Mouse (Mus musculus): Measurements from ENCODE around the gene Dnaaf2. TPM values are rescaled to one million over a fixed set of nuclear protein-coding genes. Genes with fewer than 3 reads are reported as not detected.
"Not testable (repeated sequence)": the region's sequence is repeated elsewhere in the genome, so short reads cannot be mapped to it uniquely, and the experiment has no call there.

Dnaaf2 gene
- polyA plus RNA-seq, 1 experiment from 2014 or later: 15.0 TPM

GRCm38 (mm10) chr12:69179371-69179770 is 18.9 kb downstream of the Dnaaf2 start:
- no peak for ATAC-seq (ENCODE audit: insufficient number of reproducible peaks, low FRiP score, low TSS enrichment, low read depth)
- no peak overlapping the region for H3K9ac ChIP-seq (ENCODE audit: low read length)
- WGBS: 71% methylated on average over 12 of the region's 12 CpGs
- H3K4me3 ChIP-seq (ENCODE audit: low read depth, low read length): no peak overlapping the region
- DNase-seq (ENCODE audit: low spot score): no peak
- H3K4me2 ChIP-seq (ENCODE audit: low read depth, severe bottlenecking): no peak overlapping the region
- no peaks in the 10 kb centered on the region for H3K27me3 ChIP-seq (ENCODE audit: control insufficient read depth, insufficient read depth, low read length)
- H3K36me3 ChIP-seq (ENCODE audit: control insufficient read depth, insufficient read depth, low read length): 0 out of 2 replicates have a peak, but pooled peaks cover 3% of the 10 kb centered on the region
- no peaks in the 10 kb centered on the region for H3K4me1 ChIP-seq (ENCODE audit: control insufficient read depth, insufficient read depth, low read length)
- H3K27ac ChIP-seq (replicated peaks; ENCODE audit: low read depth, low read length): no peak overlapping the region
- no peaks in the 10 kb centered on the region for H3K9me3 ChIP-seq (ENCODE audit: control insufficient read depth, low read length)

- Histone ChIP-seq H3K4me3 (ENCODE audit: low read depth, low read length) (no peak overlapping the region), H3K27me3 (ENCODE audit: control insufficient read depth, insufficient read depth, low read length) (no peaks in the 10 kb centered on the region), H3K9ac (ENCODE audit: low read length) (no peak overlapping the region), H3K9me3 (ENCODE audit: control insufficient read depth, low read length) (no peaks in the 10 kb centered on the region), H3K4me1 (ENCODE audit: control insufficient read depth, insufficient read depth, low read length) (no peaks in the 10 kb centered on the region), H3K27ac (replicated peaks; ENCODE audit: low read depth, low read length) (no peak overlapping the region), H3K4me2 (ENCODE audit: low read depth, severe bottlenecking) (no peak overlapping the region), H3K36me3 (ENCODE audit: control insufficient read depth, insufficient read depth, low read length) (0 out of 2 replicates have a peak, but pooled peaks cover 3% of the 10 kb centered on the region)
- DNase-seq (ENCODE audit: low spot score) (no peak), ATAC-seq (ENCODE audit: insufficient number of reproducible peaks, low FRiP score, low TSS enrichment, low read depth) (no peak)
- WGBS: 78% methylated on average over 3 of the region's 3 CpGs
These were observed 20.7 kb downstream of the Dnaaf2 start for GRCm38 (mm10) chr12:69177526-69177925.

GRCm38 (mm10) chr12:69175975-69176374 is 22.3 kb downstream of the Dnaaf2 start:
- no peaks in the 10 kb centered on the region for H3K27me3 ChIP-seq (ENCODE audit: control insufficient read depth, insufficient read depth, low read length)
- H3K36me3 ChIP-seq (ENCODE audit: control insufficient read depth, insufficient read depth, low read length): 0 out of 2 replicates have a peak, but pooled peaks cover 3% of the 10 kb centered on the region
- WGBS: 91% methylated on average over 3 of the region's 3 CpGs
- no peak overlapping the region for H3K9ac ChIP-seq (ENCODE audit: low read length)
- no peaks in the 10 kb centered on the region for H3K4me1 ChIP-seq (ENCODE audit: control insufficient read depth, insufficient read depth, low read length)
- no peak overlapping the region for H3K4me2 ChIP-seq (ENCODE audit: low read depth, severe bottlenecking)
- H3K4me3 ChIP-seq (ENCODE audit: low read depth, low read length): no peak overlapping the region
- H3K27ac ChIP-seq (replicated peaks; ENCODE audit: low read depth, low read length): no peak overlapping the region
- ATAC-seq (ENCODE audit: insufficient number of reproducible peaks, low FRiP score, low TSS enrichment, low read depth): no peak
- H3K9me3 ChIP-seq (ENCODE audit: control insufficient read depth, low read length): no peaks in the 10 kb centered on the region
- DNase-seq (ENCODE audit: low spot score): no peak

- Histone ChIP-seq H3K4me2 (ENCODE audit: low read depth, severe bottlenecking) (no peak overlapping the region), H3K4me3 (ENCODE audit: low read depth, low read length) (no peak overlapping the region), H3K27ac (replicated peaks; ENCODE audit: low read depth, low read length) (no peak overlapping the region), H3K4me1 (ENCODE audit: control insufficient read depth, insufficient read depth, low read length) (no peaks in the 10 kb centered on the region), H3K9me3 (ENCODE audit: control insufficient read depth, low read length) (no peaks in the 10 kb centered on the region), H3K27me3 (ENCODE audit: control insufficient read depth, insufficient read depth, low read length) (no peaks in the 10 kb centered on the region), H3K9ac (ENCODE audit: low read length) (no peak overlapping the region), H3K36me3 (ENCODE audit: control insufficient read depth, insufficient read depth, low read length) (0 out of 2 replicates have a peak, but pooled peaks cover 2% of the 10 kb centered on the region)
- DNase-seq (ENCODE audit: low spot score): no peak
- ATAC-seq (ENCODE audit: insufficient number of reproducible peaks, low FRiP score, low TSS enrichment, low read depth): no peak
- 94% methylated on average over 2 of the region's 2 CpGs for WGBS
These were observed 26.9 kb downstream of the Dnaaf2 start for GRCm38 (mm10) chr12:69171307-69171706.

GRCm38 (mm10) chr12:69168461-69169106 is 29.6 kb downstream of the Dnaaf2 start, which contains the start of gene Lrr1:
Lrr1 (plus strand) TSS chr12:69168814.
- ATAC-seq (ENCODE audit: insufficient number of reproducible peaks, low FRiP score, low TSS enrichment, low read depth) (peak; percentile 94), DNase-seq (ENCODE audit: low spot score) (peak; percentile 90)
- Histone ChIP-seq H3K4me1 (ENCODE audit: control insufficient read depth, insufficient read depth, low read length) (no peaks in the 10 kb centered on the region), H3K4me3 (ENCODE audit: low read depth, low read length) (peak within 1 kb of the TSS; percentile 86), H3K4me2 (ENCODE audit: low read depth, severe bottlenecking) (peak within 1 kb of the TSS; percentile 90), H3K27me3 (ENCODE audit: control insufficient read depth, insufficient read depth, low read length) (no peaks in the 10 kb centered on the region), H3K9me3 (ENCODE audit: control insufficient read depth, low read length) (no peaks in the 10 kb centered on the region), H3K9ac (ENCODE audit: low read length) (peak within 1 kb of the TSS; percentile 68), H3K36me3 (ENCODE audit: control insufficient read depth, insufficient read depth, low read length) (no peaks in the 10 kb centered on the region), H3K27ac (replicated peaks; ENCODE audit: low read depth, low read length) (peak within 1 kb of the TSS; percentile 49; the same call in 1 of the 2 replicates)
- under 1% methylated on average over 40 of the region's 40 CpGs for WGBS

- Histone ChIP-seq H3K27me3 (ENCODE audit: control insufficient read depth, insufficient read depth, low read length) (no peaks in the 10 kb centered on the region), H3K9ac (ENCODE audit: low read length) (peak overlapping the region; percentile 68), H3K4me2 (ENCODE audit: low read depth, severe bottlenecking) (peak overlapping the region; percentile 90), H3K4me1 (ENCODE audit: control insufficient read depth, insufficient read depth, low read length) (no peaks in the 10 kb centered on the region), H3K27ac (replicated peaks; ENCODE audit: low read depth, low read length) (no peak overlapping the region; the same call in 1 of the 2 replicates), H3K4me3 (ENCODE audit: low read depth, low read length) (peak overlapping the region; percentile 86), H3K9me3 (ENCODE audit: control insufficient read depth, low read length) (no peaks in the 10 kb centered on the region), H3K36me3 (ENCODE audit: control insufficient read depth, insufficient read depth, low read length) (no peaks in the 10 kb centered on the region)
- no peak for DNase-seq (ENCODE audit: low spot score)
- ATAC-seq (ENCODE audit: insufficient number of reproducible peaks, low FRiP score, low TSS enrichment, low read depth): peak; percentile 37
- 9% methylated on average over 18 of the region's 18 CpGs for WGBS
These were observed 30.4 kb downstream of the Dnaaf2 start for GRCm38 (mm10) chr12:69167656-69168460.

GRCm38 (mm10) chr12:69166861-69167581 is 31.2 kb downstream of the Dnaaf2 start:
- H3K27me3 ChIP-seq (ENCODE audit: control insufficient read depth, insufficient read depth, low read length); H3K4me2 ChIP-seq (ENCODE audit: low read depth, severe bottlenecking); ATAC-seq (ENCODE audit: insufficient number of reproducible peaks, low FRiP score, low TSS enrichment, low read depth); H3K27ac ChIP-seq (replicated peaks; ENCODE audit: low read depth, low read length); H3K4me3 ChIP-seq (ENCODE audit: low read depth, low read length); H3K4me1 ChIP-seq (ENCODE audit: control insufficient read depth, insufficient read depth, low read length); DNase-seq (ENCODE audit: low spot score); H3K36me3 ChIP-seq (ENCODE audit: control insufficient read depth, insufficient read depth, low read length); H3K9me3 ChIP-seq (ENCODE audit: control insufficient read depth, low read length); H3K9ac ChIP-seq (ENCODE audit: low read length): not testable (repeated sequence)
- 69% methylated on average over 8 of the region's 8 CpGs for WGBS

- no peak overlapping the region for H3K4me3 ChIP-seq (ENCODE audit: low read depth, low read length)
- 58% methylated on average over 3 of the region's 3 CpGs for WGBS
- H3K27me3 ChIP-seq (ENCODE audit: control insufficient read depth, insufficient read depth, low read length): no peaks in the 10 kb centered on the region
- H3K4me2 ChIP-seq (ENCODE audit: low read depth, severe bottlenecking): no peak overlapping the region
- no peak overlapping the region for H3K27ac ChIP-seq (replicated peaks; ENCODE audit: low read depth, low read length)
- H3K4me1 ChIP-seq (ENCODE audit: control insufficient read depth, insufficient read depth, low read length): no peaks in the 10 kb centered on the region
- H3K9me3 ChIP-seq (ENCODE audit: control insufficient read depth, low read length): no peaks in the 10 kb centered on the region
- H3K9ac ChIP-seq (ENCODE audit: low read length): no peak overlapping the region
- no peak for ATAC-seq (ENCODE audit: insufficient number of reproducible peaks, low FRiP score, low TSS enrichment, low read depth)
- H3K36me3 ChIP-seq (ENCODE audit: control insufficient read depth, insufficient read depth, low read length): no peaks in the 10 kb centered on the region
- no peak for DNase-seq (ENCODE audit: low spot score)
These were observed 33.3 kb downstream of the Dnaaf2 start for GRCm38 (mm10) chr12:69164904-69165303.
